Mouse (Mus musculus) layer of hippocampus, postnatal 14 days (tissue): ENCODE measurements around the gene Galnt18. TPM values are rescaled to one million over a fixed set of nuclear protein-coding genes. Genes with fewer than 3 reads are reported as not detected.

ENCODE experiments used
- DNase-seq, 2 experiments: peaks; one replicate each; pipeline ENCODE4 v3.0.0; 2021 to 2022; ENCODE audit warnings: low spot score in 2 of 2, mixed read lengths in 1 of 2
- microRNA-seq, 2 experiments: library from miRNA; unstranded; fragments of <30 nt; microRNA quantifications; one replicate each; pipeline ENCODE4 v1.2.0; 2021
- total RNA-seq, 2 experiments: library from RNA; stranded (reverse); gene quantifications; 2 replicates each; pipeline ENCODE4 v1.2.3; 2021

Galnt18 gene
- total RNA-seq, 2 experiments from 2014 or later = 64.1 to 69.5 TPM

- DNase-seq = no peak
Observed at GRCm38 (mm10) chr7:111492242-111492949, 287.4 kb downstream of the Galnt18 start.

GRCm38 (mm10) chr7:111491566-111491965, 288.2 kb downstream of the Galnt18 start:
- DNase-seq = no peak

- DNase-seq = peak in 1 of 2 experiments; percentile 18
Observed at GRCm38 (mm10) chr7:111486811-111487333, 292.9 kb downstream of the Galnt18 start.

- DNase-seq = no peak
Observed at GRCm38 (mm10) chr7:111483896-111484295, 295.9 kb downstream of the Galnt18 start.

GRCm38 (mm10) chr7:111483321-111483720, 296.5 kb downstream of the Galnt18 start:
- no peak for DNase-seq

- no peak for DNase-seq
Observed at GRCm38 (mm10) chr7:111467715-111468114, 312.1 kb downstream of the Galnt18 start.

- DNase-seq = no peak
Observed at GRCm38 (mm10) chr7:111466720-111467119, 313.1 kb downstream of the Galnt18 start.

GRCm38 (mm10) chr7:111466121-111466520, 313.7 kb downstream of the Galnt18 start:
- no peak for DNase-seq

GRCm38 (mm10) chr7:111459716-111460115, 320.1 kb downstream of the Galnt18 start:
- no peak for DNase-seq

GRCm38 (mm10) chr7:111456007-111456406, 323.8 kb downstream of the Galnt18 start:
- DNase-seq = no peak

GRCm38 (mm10) chr7:111455541-111455940, 324.2 kb downstream of the Galnt18 start:
- no peak for DNase-seq

GRCm38 (mm10) chr7:111452000-111452399, 327.8 kb downstream of the Galnt18 start:
- no peak for DNase-seq

- no peak for DNase-seq
Observed at GRCm38 (mm10) chr7:111450286-111451095, 329.3 kb downstream of the Galnt18 start.

- DNase-seq = no peak
Observed at GRCm38 (mm10) chr7:111433173-111433572, 346.6 kb downstream of the Galnt18 start.

- no peak for DNase-seq
Observed at GRCm38 (mm10) chr7:111427392-111427791, 352.4 kb downstream of the Galnt18 start.

Small RNAs within 50 kb of the gene (microRNA-seq; reads per million reads assigned to microRNA genes)
- gene Gm25787 = 0 reads per million in 2 experiments

Other genes starting within 250 kb of the Galnt18 start
- gene Usp47, start 243.5 kb upstream of the Galnt18 start, total RNA-seq = 10 to 100 TPM; 64.3 to 66.0 TPM